Mouse (Mus musculus) thymus, postnatal 10 days (tissue): Measurements from ENCODE around the gene Otub2.
"Not testable (repeated sequence)": the region's sequence is repeated elsewhere in the genome, so short reads cannot be mapped to it uniquely, and the experiment has no call there.

ENCODE experiments used
- DNase-seq, 2 experiments: peaks; one replicate each; pipeline ENCODE4 v3.0.0; 2021; ENCODE audit warnings: low spot score in 2 of 2

The Otub2 gene

GRCm38 (mm10) chr12:103443524-103443923, 55.0 kb downstream of the Otub2 start, which contains the start of gene Ifi27l2a:
TSS of gene Ifi27l2a (minus strand) at chr12:103443680.
- no peak for DNase-seq

DNA sequence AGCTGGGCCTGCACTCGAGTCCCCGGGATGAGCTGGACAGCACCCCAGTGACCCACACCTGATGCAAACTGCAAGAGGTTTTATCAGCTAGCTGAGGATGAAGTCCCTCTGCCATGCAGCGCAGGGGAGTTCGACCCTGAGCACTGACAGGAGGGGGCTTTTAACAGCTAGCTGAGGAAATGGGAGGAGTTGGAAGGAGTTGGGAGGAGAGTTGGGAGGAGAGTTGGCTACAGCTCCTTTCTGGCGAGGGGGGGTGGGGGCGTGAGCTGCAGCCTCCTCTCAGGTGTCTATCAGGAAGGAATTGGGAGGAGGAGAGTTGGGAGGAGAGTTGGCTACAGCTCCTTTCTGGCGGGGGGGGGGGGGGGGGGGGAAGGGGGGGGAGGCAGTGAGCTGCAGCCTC, 55.8 kb downstream of the Otub2 start:
- not testable (repeated sequence) for DNase-seq

DNA sequence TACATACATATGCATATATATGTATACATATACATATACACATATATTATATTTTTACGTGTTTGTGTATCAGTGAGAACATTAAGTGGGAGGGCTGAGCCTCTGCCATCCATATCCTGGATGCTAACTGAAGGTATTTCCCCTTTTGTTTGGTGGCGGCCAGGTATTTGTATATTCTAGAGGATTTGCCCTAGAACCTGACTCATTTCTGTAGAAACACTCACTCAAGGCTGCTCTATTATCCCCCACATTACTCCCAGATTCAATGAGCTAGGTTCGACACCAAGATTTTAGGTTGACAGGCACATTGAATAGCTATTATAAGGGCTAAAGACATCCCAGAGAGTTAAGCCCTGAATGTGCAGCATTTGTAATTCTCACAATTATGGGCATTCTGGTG, 56.6 kb downstream of the Otub2 start:
- no peak for DNase-seq

- no peak for DNase-seq
These were observed 64.9 kb downstream of the Otub2 start for GRCm38 (mm10) chr12:103453361-103453760.
